Mouse (Mus musculus) forebrain, embryonic 11.5 days (tissue): Measurements from ENCODE around the gene Ephb3. TPM values are rescaled to one million over a fixed set of nuclear protein-coding genes. Genes with fewer than 3 reads are reported as not detected.

Experiments used
- ATAC-seq: fragments of 200-750 bp; cut with Nextera tagmentation; replicated peaks from 2 replicates; pipeline ENCODE4 v1.8.0; 2017; ENCODE audit warnings: moderate TSS enrichment; ENCODE audit not compliant: low FRiP score
- DNase-seq: peaks from one replicate; pipeline ENCODE4 v3.0.0-alpha.2; 2017; ENCODE audit warnings: low spot score
- H3K27ac ChIP-seq: fragments of 300-500 bp; sonication (generic); 2 replicates; pipeline ENCODE4 v1.5.1; 2014; ENCODE audit warnings: low read depth, low read length
- H3K27me3 ChIP-seq: fragments of 300-500 bp; sonication (generic); 2 replicates; pipeline ENCODE4 v1.6.1; 2014; ENCODE audit warnings: mild to moderate bottlenecking, low read length, mixed read lengths; ENCODE audit not compliant: control insufficient read depth, insufficient read depth
- H3K36me3 ChIP-seq: fragments of 300-500 bp; sonication (generic); 2 replicates; pipeline ENCODE4 v1.6.1; 2014; ENCODE audit warnings: mild to moderate bottlenecking, low read length, moderate library complexity, mixed read lengths; ENCODE audit not compliant: control insufficient read depth, insufficient read depth
- H3K4me1 ChIP-seq: fragments of 300-500 bp; sonication (generic); replicated peaks from 2 replicates; pipeline ENCODE4 v1.6.1; 2014; ENCODE audit warnings: low read length, mixed read lengths; ENCODE audit not compliant: control insufficient read depth, insufficient read depth
- H3K4me2 ChIP-seq: fragments of 300-500 bp; sonication (generic); 2 replicates; pipeline ENCODE4 v1.6.1; 2014; ENCODE audit warnings: low read depth, mild to moderate bottlenecking, low read length, moderate library complexity, mixed read lengths; ENCODE audit not compliant: severe bottlenecking
- H3K4me3 ChIP-seq: fragments of 300-500 bp; sonication (generic); 2 replicates; pipeline ENCODE4 v1.5.1; 2014; ENCODE audit warnings: low read depth, low read length
- H3K9ac ChIP-seq: fragments of 300-500 bp; sonication (generic); 2 replicates; pipeline ENCODE4 v1.6.1; 2014; ENCODE audit warnings: low read length
- H3K9me3 ChIP-seq: fragments of 300-500 bp; sonication (generic); 2 replicates; pipeline ENCODE4 v1.6.1; 2016; ENCODE audit warnings: low read length, mixed read lengths; ENCODE audit not compliant: control insufficient read depth
- WGBS: fragments of 180-500 bp; shearing (Covaris S2); extraction: QIAGEN DNeasy Blood & Tissue Kit; methylation state at CpG from one replicate; pipeline ENCODE4 v1.1.7; 2014; 5-methylcytosine and 5-hydroxymethylcytosine counted together
- polyA plus RNA-seq: library from polyadenylated mRNA; unstranded; fragments of >200 nt; fragmentation: Nextera tagmentation; extraction: Ambion mirVana; gene quantifications from 2 replicates; pipeline ENCODE4 v1.2.1, GENCODE M21; 2014

Gene Ephb3
- polyA plus RNA-seq, 1 experiment from 2014 or later, result 14.9 TPM

- H3K4me3 ChIP-seq, result no peak overlapping the region
- H3K27ac ChIP-seq, result no peak overlapping the region
- H3K4me2 ChIP-seq, result no peak overlapping the region
- no peak for ATAC-seq
- no peak for DNase-seq
- no peaks in the 10 kb centered on the region for H3K27me3 ChIP-seq
- H3K9me3 ChIP-seq, result no peaks in the 10 kb centered on the region
- no peak overlapping the region for H3K9ac ChIP-seq
- H3K4me1 ChIP-seq, result 0 out of 2 replicates have a peak, but pooled peaks cover 3% of the 10 kb centered on the region
- H3K36me3 ChIP-seq, result no peaks in the 10 kb centered on the region
Observed at GRCm38 (mm10) chr16:21184697-21185096, 19.9 kb upstream of the Ephb3 start.

GRCm38 (mm10) chr16:21187568-21187967 is 17.0 kb upstream of the Ephb3 start:
- no peak for ATAC-seq
- no peak overlapping the region for H3K27ac ChIP-seq
- no peak overlapping the region for H3K9ac ChIP-seq
- no peak overlapping the region for H3K4me3 ChIP-seq
- DNase-seq, result no peak
- no peak overlapping the region for H3K4me2 ChIP-seq
- H3K27me3 ChIP-seq, result no peaks in the 10 kb centered on the region
- 0 out of 2 replicates have a peak, but pooled peaks cover 3% of the 10 kb centered on the region for H3K4me1 ChIP-seq
- 56% methylated on average over 7 of the region's 7 CpGs for WGBS
- H3K9me3 ChIP-seq, result no peaks in the 10 kb centered on the region
- H3K36me3 ChIP-seq, result no peaks in the 10 kb centered on the region

- no peak for ATAC-seq
Observed at GRCm38 (mm10) chr16:21188345-21188744, 16.2 kb upstream of the Ephb3 start.

GRCm38 (mm10) chr16:21191569-21191968 is 13.0 kb upstream of the Ephb3 start:
- H3K27me3 ChIP-seq, result no peaks in the 10 kb centered on the region
- 62% methylated on average over 14 of the region's 14 CpGs for WGBS
- H3K9ac ChIP-seq, result no peak overlapping the region
- H3K27ac ChIP-seq, result no peak overlapping the region
- no peak overlapping the region for H3K4me2 ChIP-seq
- DNase-seq, result no peak
- H3K4me3 ChIP-seq, result no peak overlapping the region
- H3K36me3 ChIP-seq, result no peaks in the 10 kb centered on the region
- 0 out of 2 replicates have a peak, but pooled peaks cover 3% of the 10 kb centered on the region for H3K4me1 ChIP-seq
- no peak for ATAC-seq
- no peaks in the 10 kb centered on the region for H3K9me3 ChIP-seq

More at GRCm38 (mm10) chr16:21188345-21188744, 16.2 kb upstream of the Ephb3 start:
- Histone ChIP-seq H3K4me3 (no peak overlapping the region), H3K4me1 (0 out of 2 replicates have a peak, but pooled peaks cover 3% of the 10 kb centered on the region), H3K9me3 (no peaks in the 10 kb centered on the region), H3K36me3 (no peaks in the 10 kb centered on the region), H3K4me2 (no peak overlapping the region), H3K27ac (no peak overlapping the region), H3K9ac (no peak overlapping the region), H3K27me3 (no peaks in the 10 kb centered on the region)
- 89% methylated on average over 3 of the region's 3 CpGs for WGBS
- no peak for DNase-seq

GRCm38 (mm10) chr16:21192509-21193354 is 11.8 kb upstream of the Ephb3 start:
- 42% methylated on average over 7 of the region's 7 CpGs for WGBS
- Histone ChIP-seq H3K4me2 (no peak overlapping the region), H3K27ac (no peak overlapping the region), H3K27me3 (no peaks in the 10 kb centered on the region), H3K36me3 (no peaks in the 10 kb centered on the region), H3K9ac (no peak overlapping the region), H3K4me1 (0 out of 2 replicates have a peak, but pooled peaks cover 2% of the 10 kb centered on the region), H3K4me3 (no peak overlapping the region), H3K9me3 (no peaks in the 10 kb centered on the region)
- ATAC-seq (peak; percentile 69), DNase-seq (no peak)

- WGBS, result 89% methylated on average over 12 of the region's 12 CpGs
- DNase-seq, result no peak
- Histone ChIP-seq H3K27me3 (no peaks in the 10 kb centered on the region), H3K9ac (no peak overlapping the region), H3K4me2 (no peak overlapping the region), H3K9me3 (no peaks in the 10 kb centered on the region), H3K4me1 (no peaks in the 10 kb centered on the region), H3K36me3 (no peaks in the 10 kb centered on the region), H3K27ac (no peak overlapping the region), H3K4me3 (no peak overlapping the region)
- no peak for ATAC-seq
Observed at GRCm38 (mm10) chr16:21194182-21194581, 10.4 kb upstream of the Ephb3 start.

GRCm38 (mm10) chr16:21195260-21195866 is 9.2 kb upstream of the Ephb3 start:
- H3K9me3 ChIP-seq, result no peaks in the 10 kb centered on the region
- H3K4me3 ChIP-seq, result no peak overlapping the region
- no peak overlapping the region for H3K9ac ChIP-seq
- no peak overlapping the region for H3K4me2 ChIP-seq
- no peak for DNase-seq
- no peaks in the 10 kb centered on the region for H3K36me3 ChIP-seq
- WGBS, result 67% methylated on average over 8 of the region's 8 CpGs
- no peak for ATAC-seq
- H3K27ac ChIP-seq, result no peak overlapping the region
- H3K27me3 ChIP-seq, result no peaks in the 10 kb centered on the region
- no peaks in the 10 kb centered on the region for H3K4me1 ChIP-seq

- Histone ChIP-seq H3K9me3 (no peaks in the 10 kb centered on the region), H3K27ac (no peak overlapping the region), H3K4me1 (no peaks in the 10 kb centered on the region), H3K4me3 (no peak overlapping the region), H3K27me3 (no peaks in the 10 kb centered on the region), H3K4me2 (no peak overlapping the region), H3K36me3 (no peaks in the 10 kb centered on the region), H3K9ac (no peak overlapping the region)
- DNase-seq, result no peak
- WGBS, result 86% methylated on average over 3 of the region's 3 CpGs
- no peak for ATAC-seq
Observed at GRCm38 (mm10) chr16:21196576-21196975, 8.0 kb upstream of the Ephb3 start.
